Mouse (Mus musculus): ENCODE results near the gene Abtb2. TPM values are rescaled to one million over a fixed set of nuclear protein-coding genes. Genes with fewer than 3 reads are reported as not detected.

The Abtb2 gene
- polyA plus RNA-seq, 1 experiment from 2014 or later: 11.5 TPM

- no peak overlapping the region for H3K27ac ChIP-seq (replicated peaks; ENCODE audit: low read depth, low read length)
- H3K9ac ChIP-seq (ENCODE audit: low read length): no peak overlapping the region
- 41% methylated on average over 1 of the region's 1 CpGs for WGBS
- H3K4me3 ChIP-seq (ENCODE audit: low read depth, low read length): no peak overlapping the region
- H3K4me2 ChIP-seq (ENCODE audit: low read depth, severe bottlenecking): no peak overlapping the region
- H3K36me3 ChIP-seq (ENCODE audit: control insufficient read depth, insufficient read depth, low read length): peaks cover 2% of the 10 kb centered on the region
- H3K4me1 ChIP-seq (ENCODE audit: control insufficient read depth, insufficient read depth, low read length): no peaks in the 10 kb centered on the region
- DNase-seq (ENCODE audit: low spot score): peak; percentile 20
- H3K27me3 ChIP-seq (ENCODE audit: control insufficient read depth, insufficient read depth, low read length): no peaks in the 10 kb centered on the region
- H3K9me3 ChIP-seq (ENCODE audit: control insufficient read depth, low read length): no peaks in the 10 kb centered on the region
- no peak for ATAC-seq (ENCODE audit: insufficient number of reproducible peaks, low FRiP score, low TSS enrichment, low read depth)
These were observed 196.4 kb downstream of the Abtb2 start for GRCm38 (mm10) chr2:103762492-103762891.

Other genes with a start within 250 kb of the Abtb2 start
- gene Elf5, start 154.6 kb upstream of the Abtb2 start, polyA plus RNA-seq (2014; fragmentation: Nextera tagmentation; extraction: Ambion mirVana): 0.40 TPM in 1 of 2 replicates, not detected in the other
- 128 and 132 TPM in 2 replicates for gene Cat, start 81.2 kb upstream of the Abtb2 start, polyA plus RNA-seq (2014; fragmentation: Nextera tagmentation; extraction: Ambion mirVana)
- 29.4 and 31.1 TPM in 2 replicates for gene Nat10, start 195.0 kb downstream of the Abtb2 start, polyA plus RNA-seq (2014; fragmentation: Nextera tagmentation; extraction: Ambion mirVana)
- 602 and 629 TPM in 2 replicates for gene Caprin1, start 231.3 kb downstream of the Abtb2 start, polyA plus RNA-seq (2014; fragmentation: Nextera tagmentation; extraction: Ambion mirVana)

Data from limb, embryonic 11.5 days (tissue).